ENCODE assay signal across 8 mouse cellular contexts in the genomic region with DNA sequence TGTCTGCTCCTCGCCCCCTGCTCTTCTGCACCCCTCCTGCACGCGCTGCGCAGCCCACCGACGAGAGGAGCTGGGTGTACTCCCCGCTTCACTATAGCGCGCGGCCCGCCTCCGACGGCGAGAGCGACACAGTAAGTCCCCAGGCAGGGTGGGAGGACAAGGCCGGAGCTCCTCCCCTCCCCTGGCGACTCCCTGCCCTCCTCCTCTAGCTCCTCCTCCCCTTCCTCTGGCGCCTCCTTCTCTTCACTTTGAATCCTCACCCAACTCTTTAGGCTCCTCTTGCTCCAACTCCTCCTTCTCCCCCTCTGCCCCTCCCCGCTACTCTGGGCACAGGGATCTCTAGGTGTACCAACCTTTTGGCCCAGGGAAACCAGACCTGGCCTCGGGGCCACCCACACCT. TPM values are rescaled to one million over a fixed set of nuclear protein-coding genes. Genes with fewer than 3 reads are reported as not detected.
DNase-seq lines count a peak whose midpoint lies in the region; ATAC-seq and TF ChIP-seq lines count a peak whose summit lies in the region.

No protein-coding gene starts in this region.

- 10% methylated on average over 19 of the region's 20 CpGs for WGBS in neural tube, embryonic 11.5 days
- 10% methylated on average over 20 of the region's 20 CpGs for WGBS in intestine, embryonic 15.5 days
- WGBS in liver, embryonic 15.5 days (ENCODE audit: insufficient replicate concordance), result 27% methylated on average over 20 of the region's 20 CpGs
- WGBS in small intestine, adult 2 months, result 26% methylated on average over 20 of the region's 20 CpGs

- H3K36me3 ChIP-seq in neural tube, embryonic 11.5 days (ENCODE audit: control insufficient read depth, insufficient read depth, low read length), result peaks cover 14% of the 10 kb centered on the region
- H3K36me3 ChIP-seq in intestine, embryonic 15.5 days, result peaks cover 36% of the 10 kb centered on the region
- peaks cover 53% of the 10 kb centered on the region for H3K36me3 ChIP-seq in liver, embryonic 15.5 days (replicated peaks)
- peaks cover 11% of the 10 kb centered on the region for H3K36me3 ChIP-seq in small intestine, adult 2 months (ENCODE audit: control insufficient read depth, insufficient read depth, low read length)

- H3K9me3 ChIP-seq in neural tube, embryonic 11.5 days (ENCODE audit: control insufficient read depth, low read length), result no peaks in the 10 kb centered on the region
- H3K9me3 ChIP-seq in intestine, embryonic 15.5 days, result no peaks in the 10 kb centered on the region
- no peaks in the 10 kb centered on the region for H3K9me3 ChIP-seq in liver, embryonic 15.5 days (replicated peaks)

- H3K27ac ChIP-seq in neural tube, embryonic 11.5 days (ENCODE audit: low read depth, low read length), result no peak overlapping the region
- H3K27ac ChIP-seq in intestine, embryonic 15.5 days, result peak overlapping the region; percentile 62; the same call in 1 of the 2 replicates
- no peak overlapping the region for H3K27ac ChIP-seq in liver, embryonic 15.5 days (replicated peaks)
- no peak overlapping the region for H3K27ac ChIP-seq in small intestine, adult 2 months (ENCODE audit: insufficient read depth, low read depth, low read length)

- no peak for ATAC-seq in neural tube, embryonic 11.5 days (ENCODE audit: insufficient read depth, low FRiP score, low TSS enrichment)
- ATAC-seq in intestine, embryonic 15.5 days, result peak; percentile 13; the same call in 1 of the 2 replicates
- ATAC-seq in liver, embryonic 15.5 days (ENCODE audit: insufficient read depth), result no peak
- ATAC-seq in erythroid progenitor cell, adult 5-6 weeks (replicated peaks; ENCODE audit: low FRiP score, poor library complexity, severe bottlenecking), result no peak

- no peak for TF ChIP-seq CTCF in small intestine, adult 2 months (IDR thresholded peaks at IDR 0.05; ENCODE audit: extremely low read depth, insufficient read length, insufficient replicate concordance, low read depth, low read length)

- H3K27me3 ChIP-seq in neural tube, embryonic 11.5 days (ENCODE audit: control insufficient read depth, insufficient read depth, low read length), result no peaks in the 10 kb centered on the region
- H3K27me3 ChIP-seq in intestine, embryonic 15.5 days (replicated peaks), result no peaks in the 10 kb centered on the region
- H3K27me3 ChIP-seq in liver, embryonic 15.5 days, result no peaks in the 10 kb centered on the region
- no peaks in the 10 kb centered on the region for H3K27me3 ChIP-seq in small intestine, adult 2 months (ENCODE audit: control insufficient read depth, insufficient read depth, low read length)

- H3K4me3 ChIP-seq in neural tube, embryonic 11.5 days (ENCODE audit: low read depth, low read length), result no peak overlapping the region
- peak overlapping the region; percentile 28 for H3K4me3 ChIP-seq in intestine, embryonic 15.5 days (replicated peaks)
- H3K4me3 ChIP-seq in liver, embryonic 15.5 days (replicated peaks), result peak overlapping the region; percentile 33; the same call in 1 of the 2 replicates
- peak overlapping the region; percentile 52 for H3K4me3 ChIP-seq in small intestine, adult 2 months (ENCODE audit: low read depth, low read length)

- H3K4me2 ChIP-seq in neural tube, embryonic 11.5 days (ENCODE audit: low read depth), result peak overlapping the region; percentile 26; the same call in 1 of the 2 replicates
- H3K4me2 ChIP-seq in intestine, embryonic 15.5 days (replicated peaks), result peak overlapping the region; percentile 69
- H3K4me2 ChIP-seq in liver, embryonic 15.5 days, result peak overlapping the region; percentile 68

- H3K9ac ChIP-seq in neural tube, embryonic 11.5 days (ENCODE audit: low read length), result no peak overlapping the region
- peak overlapping the region; percentile 43 for H3K9ac ChIP-seq in intestine, embryonic 15.5 days
- H3K9ac ChIP-seq in liver, embryonic 15.5 days, result peak overlapping the region; percentile 49; the same call in 1 of the 2 replicates

- H3K4me1 ChIP-seq in neural tube, embryonic 11.5 days (ENCODE audit: control insufficient read depth, insufficient read depth, low read length), result peaks cover 18% of the 10 kb centered on the region
- peaks cover 40% of the 10 kb centered on the region for H3K4me1 ChIP-seq in intestine, embryonic 15.5 days (replicated peaks)
- H3K4me1 ChIP-seq in liver, embryonic 15.5 days (replicated peaks), result peaks cover 54% of the 10 kb centered on the region
- peaks cover 30% of the 10 kb centered on the region for H3K4me1 ChIP-seq in small intestine, adult 2 months (ENCODE audit: control insufficient read depth, insufficient read depth, insufficient read length, low read length)

- TF ChIP-seq POLR2A in small intestine, adult 2 months (IDR thresholded peaks at IDR 0.05; ENCODE audit: low read depth, low read length), result no peak

- DNase-seq in neural tube, embryonic 11.5 days (ENCODE audit: low spot score), result no peak
- DNase-seq in neural tube, embryonic 10.5 days (ENCODE audit: extremely low spot score, low spot score), result no peak
- DNase-seq in c-Kit-positive CD71-positive TER-119-negative erythroid progenitor cells, embryonic 14.5 days (ENCODE audit: low read depth), result peak; percentile 68
- DNase-seq in natural killer cell, adult 2 months (ENCODE audit: low spot score in 2 of 2), result no peak

RNA-seq across cellular contexts. Expression of a gene that starts 3.6 kb away (rescaled TPM):
- polyA plus RNA-seq in neural tube, embryonic 11.5 days (2014; fragmentation: Nextera tagmentation; extraction: Ambion mirVana), result 39.4 and 46.2 TPM in 2 replicates
- polyA plus RNA-seq in intestine, embryonic 15.5 days (2015; fragmentation: Nextera tagmentation; extraction: Ambion mirVana), result 38.7 and 39.5 TPM in 2 replicates
- 24.3 and 29.5 TPM in 2 replicates for polyA plus RNA-seq in liver, embryonic 15.5 days (2015; fragmentation: Nextera tagmentation; extraction: Ambion mirVana)
- polyA plus RNA-seq in small intestine, adult 2 months (2012; rRNA removed), result 16.6 and 29.2 TPM in 2 replicates
- total RNA-seq in erythroid progenitor cell, adult 5-6 weeks (2015; ENCODE audit: low replicate concordance), result 8.3 and 10.5 TPM in 2 replicates
- 24.7 and 47.1 TPM in 2 replicates for total RNA-seq in erythroid progenitor cell, adult 5-6 weeks (2017; ENCODE audit: low replicate concordance)

RNA-seq across cellular contexts. Expression of a gene that starts 11.3 kb away (rescaled TPM):
- 1.8 and 2.9 TPM in 2 replicates for polyA plus RNA-seq in neural tube, embryonic 11.5 days (2014; fragmentation: Nextera tagmentation; extraction: Ambion mirVana)
- polyA plus RNA-seq in intestine, embryonic 15.5 days (2015; fragmentation: Nextera tagmentation; extraction: Ambion mirVana), result 21.3 and 21.7 TPM in 2 replicates
- 4.0 and 5.0 TPM in 2 replicates for polyA plus RNA-seq in liver, embryonic 15.5 days (2015; fragmentation: Nextera tagmentation; extraction: Ambion mirVana)
- polyA plus RNA-seq in small intestine, adult 2 months (2012; rRNA removed), result 10.0 and 10.2 TPM in 2 replicates
- not detected in 2 replicates for total RNA-seq in erythroid progenitor cell, adult 5-6 weeks (2015; ENCODE audit: low replicate concordance)
- total RNA-seq in erythroid progenitor cell, adult 5-6 weeks (2017; ENCODE audit: low replicate concordance), result 0.90 TPM in 1 of 2 replicates, not detected in the other

RNA-seq across cellular contexts. Expression of a gene that starts 24.5 kb away (rescaled TPM):
- 64.6 and 65.8 TPM in 2 replicates for polyA plus RNA-seq in neural tube, embryonic 11.5 days (2014; fragmentation: Nextera tagmentation; extraction: Ambion mirVana)
- 41.2 and 42.7 TPM in 2 replicates for polyA plus RNA-seq in intestine, embryonic 15.5 days (2015; fragmentation: Nextera tagmentation; extraction: Ambion mirVana)
- 13.4 and 15.2 TPM in 2 replicates for polyA plus RNA-seq in liver, embryonic 15.5 days (2015; fragmentation: Nextera tagmentation; extraction: Ambion mirVana)
- 26.1 and 50.8 TPM in 2 replicates for polyA plus RNA-seq in small intestine, adult 2 months (2012; rRNA removed)
- 13.0 and 15.1 TPM in 2 replicates for total RNA-seq in erythroid progenitor cell, adult 5-6 weeks (2015; ENCODE audit: low replicate concordance)
- 9.9 and 14.7 TPM in 2 replicates for total RNA-seq in erythroid progenitor cell, adult 5-6 weeks (2017; ENCODE audit: low replicate concordance)

RNA-seq across cellular contexts. Expression of a gene that starts 25.8 kb away (rescaled TPM):
- not detected in 2 replicates for polyA plus RNA-seq in neural tube, embryonic 11.5 days (2014; fragmentation: Nextera tagmentation; extraction: Ambion mirVana)
- 0.06 TPM in 1 of 2 replicates, not detected in the other for polyA plus RNA-seq in intestine, embryonic 15.5 days (2015; fragmentation: Nextera tagmentation; extraction: Ambion mirVana)
- polyA plus RNA-seq in liver, embryonic 15.5 days (2015; fragmentation: Nextera tagmentation; extraction: Ambion mirVana), result not detected in 2 replicates
- 0.67 and 1.2 TPM in 2 replicates for polyA plus RNA-seq in small intestine, adult 2 months (2012; rRNA removed)
- not detected in 2 replicates for total RNA-seq in erythroid progenitor cell, adult 5-6 weeks (2015; ENCODE audit: low replicate concordance)
- total RNA-seq in erythroid progenitor cell, adult 5-6 weeks (2017; ENCODE audit: low replicate concordance), result not detected in 2 replicates

RNA-seq across cellular contexts. Expression of a gene that starts 25.9 kb away (rescaled TPM):
- 2.5 and 2.8 TPM in 2 replicates for polyA plus RNA-seq in neural tube, embryonic 11.5 days (2014; fragmentation: Nextera tagmentation; extraction: Ambion mirVana)
- polyA plus RNA-seq in intestine, embryonic 15.5 days (2015; fragmentation: Nextera tagmentation; extraction: Ambion mirVana), result 47.0 and 53.3 TPM in 2 replicates
- 0.93 and 1.4 TPM in 2 replicates for polyA plus RNA-seq in liver, embryonic 15.5 days (2015; fragmentation: Nextera tagmentation; extraction: Ambion mirVana)
- 124 and 239 TPM in 2 replicates for polyA plus RNA-seq in small intestine, adult 2 months (2012; rRNA removed)
- 3.2 TPM in 1 of 2 replicates, not detected in the other for total RNA-seq in erythroid progenitor cell, adult 5-6 weeks (2015; ENCODE audit: low replicate concordance)
- total RNA-seq in erythroid progenitor cell, adult 5-6 weeks (2017; ENCODE audit: low replicate concordance), result 0.23 TPM in 1 of 2 replicates, not detected in the other
